Mouse (Mus musculus) hindbrain, embryonic 10.5 days (tissue): Measurements from ENCODE around the gene Olfr467. TPM values are rescaled to one million over a fixed set of nuclear protein-coding genes. Genes with fewer than 3 reads are reported as not detected.

Experiments
- polyA plus RNA-seq: library from polyadenylated mRNA; unstranded; fragments of >200 nt; fragmentation: Nextera tagmentation; extraction: Ambion mirVana; gene quantifications from 2 replicates; pipeline ENCODE4 v1.2.1, GENCODE M21; 2016

Olfr467 gene
- polyA plus RNA-seq, 1 experiment from 2014 or later: not detected

Other genes starting within 250 kb of the Olfr467 start
- gene Olfml1, start 244.8 kb upstream of the Olfr467 start, polyA plus RNA-seq: 5.6 and 8.1 TPM in 2 replicates
- gene Ppfibp2, start 217.1 kb upstream of the Olfr467 start, polyA plus RNA-seq: 7.4 and 10.0 TPM in 2 replicates
- not detected in 2 replicates for gene 5330417H12Rik, start 187.1 kb upstream of the Olfr467 start, polyA plus RNA-seq
- gene Cyb5r2, start 54.2 kb upstream of the Olfr467 start, polyA plus RNA-seq: 0.46 and 0.51 TPM in 2 replicates
- gene Ovch2, start 11.1 kb upstream of the Olfr467 start, polyA plus RNA-seq: not detected in 2 replicates
- not detected in 2 replicates for gene Olfr469, start 13.3 kb downstream of the Olfr467 start, polyA plus RNA-seq
- not detected in 2 replicates for gene Olfr470, start 35.2 kb downstream of the Olfr467 start, polyA plus RNA-seq
- not detected in 2 replicates for gene Olfr472, start 85.6 kb downstream of the Olfr467 start, polyA plus RNA-seq
- not detected in 2 replicates for gene Olfr473, start 118.2 kb downstream of the Olfr467 start, polyA plus RNA-seq
- not detected in 2 replicates for gene Olfr474, start 142.4 kb downstream of the Olfr467 start, polyA plus RNA-seq
- gene Olfr476, start 152.5 kb downstream of the Olfr467 start, polyA plus RNA-seq: not detected in 2 replicates
- gene Olfr477, start 174.4 kb downstream of the Olfr467 start, polyA plus RNA-seq: not detected in 2 replicates
- gene Olfr478, start 221.7 kb downstream of the Olfr467 start, polyA plus RNA-seq: not detected in 2 replicates
- gene Olfr479, start 238.4 kb downstream of the Olfr467 start, polyA plus RNA-seq: not detected in 2 replicates